Mouse (Mus musculus) lung, postnatal 0 days (tissue): ENCODE measurements around the gene Cachd1.

ENCODE experiments used
- CTCF ChIP-seq: IDR thresholded peaks from 2 replicates; pipeline ENCODE4 v1.5.1; 2016; ENCODE audit warnings: antibody characterized with exemption, mild to moderate bottlenecking
- EP300 ChIP-seq: IDR thresholded peaks from 2 replicates; pipeline ENCODE4 v1.6.1; 2016; ENCODE audit warnings: antibody characterized with exemption, mild to moderate bottlenecking, control low read depth

DNA sequence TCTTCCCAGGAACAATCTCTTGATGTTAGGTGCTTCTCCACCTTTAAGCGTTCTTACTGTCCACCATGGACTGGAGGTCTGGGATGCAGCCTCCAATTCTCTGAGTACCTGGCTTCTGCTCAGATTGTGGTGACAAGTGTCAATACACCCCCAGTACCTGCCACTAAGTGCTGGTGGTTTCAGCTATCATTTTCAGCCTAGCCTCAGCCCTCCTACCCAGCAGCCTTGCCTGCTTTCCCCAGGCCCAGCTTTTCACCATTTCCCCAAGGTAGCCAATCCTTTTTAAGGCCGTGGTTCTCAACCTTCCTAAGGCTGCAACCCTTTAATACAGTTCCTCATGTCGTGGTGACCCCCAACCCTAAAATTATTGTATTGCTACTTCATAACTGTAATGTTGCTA, 224.1 kb downstream of the Cachd1 start:
- TF ChIP-seq CTCF (no peak), EP300 (no peak)
